Comparison of ENCODE assay signal across 12 mouse cellular contexts in the genomic region with DNA sequence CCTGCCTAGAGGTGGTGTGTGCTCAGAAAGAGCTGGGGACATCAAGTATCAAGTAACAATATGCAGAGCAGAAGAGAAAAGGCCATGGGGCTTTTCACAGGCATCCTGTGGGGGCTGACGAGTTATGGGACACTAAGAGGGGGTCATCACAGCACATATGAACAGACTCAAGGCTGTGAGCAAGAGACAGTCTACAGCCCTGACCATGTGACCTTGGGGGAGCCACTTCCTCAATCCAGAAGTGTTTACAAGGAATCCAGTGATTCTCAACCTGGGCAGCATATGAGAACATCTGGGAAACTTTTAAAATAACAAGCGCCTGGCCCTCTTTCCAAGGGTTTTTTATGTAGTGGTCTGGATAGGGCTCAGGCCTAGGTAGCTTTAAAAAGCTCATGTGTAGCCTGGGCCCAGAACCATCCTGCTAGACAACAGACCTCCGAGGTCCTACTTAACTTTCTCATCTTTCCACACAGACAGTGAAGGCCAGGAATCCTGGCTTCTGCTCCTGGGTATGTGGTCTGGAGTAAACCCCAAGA.
DNase-seq lines count a peak whose midpoint lies in the region; ATAC-seq and TF ChIP-seq lines count a peak whose summit lies in the region.
"Had no signal": no experiment of that assay in that cellular context is flagged by ENCODE, and none has a peak within 500 bp of the region (broad histone marks: within the 10 kb centered on the region; RNA-seq: fewer than 3 reads in every experiment).

No protein-coding gene starts in this region.

- peaks cover 41% of the 10 kb centered on the region for H3K4me1 ChIP-seq in neural tube, embryonic 11.5 days (ENCODE audit: control insufficient read depth, insufficient read depth, low read length)
- H3K4me1 ChIP-seq in midbrain, embryonic 12.5 days, result peaks cover 60% of the 10 kb centered on the region
- H3K4me1 ChIP-seq: liver, embryonic 15.5 days had no signal

- H3K27ac ChIP-seq in gastrocnemius, adult 2 months, result peak overlapping the region; percentile 62
- H3K27ac ChIP-seq in neural tube, embryonic 11.5 days (ENCODE audit: low read depth, low read length), result peak overlapping the region; percentile 65; the same call in 1 of the 2 replicates
- peak overlapping the region; percentile 71 for H3K27ac ChIP-seq in midbrain, embryonic 12.5 days (replicated peaks)
- H3K27ac ChIP-seq: liver, embryonic 15.5 days had no signal

- no peaks in the 10 kb centered on the region for H3K9me3 ChIP-seq in neural tube, embryonic 11.5 days (ENCODE audit: control insufficient read depth, low read length)
- H3K9me3 ChIP-seq in midbrain, embryonic 12.5 days, result no peaks in the 10 kb centered on the region
- H3K9me3 ChIP-seq: liver, embryonic 15.5 days had no signal

- no peak for ATAC-seq in neural tube, embryonic 11.5 days (ENCODE audit: insufficient read depth, low FRiP score, low TSS enrichment)
- ATAC-seq in midbrain, embryonic 12.5 days (ENCODE audit: low FRiP score, low read depth), result no peak
- no peak for ATAC-seq in megakaryocyte, adult 5-6 weeks (ENCODE audit: poor library complexity, severe bottlenecking)

- no peak overlapping the region for H3K4me2 ChIP-seq in neural tube, embryonic 11.5 days (ENCODE audit: low read depth)
- no peak overlapping the region for H3K4me2 ChIP-seq in midbrain, embryonic 12.5 days (replicated peaks)
- H3K4me2 ChIP-seq: liver, embryonic 15.5 days had no signal

- TF ChIP-seq CTCF in gastrocnemius, adult 2 months (IDR thresholded peaks at IDR 0.05), result no peak

- H3K4me3 ChIP-seq in gastrocnemius, adult 2 months, result no peak overlapping the region
- H3K4me3 ChIP-seq in neural tube, embryonic 11.5 days (ENCODE audit: low read depth, low read length), result no peak overlapping the region
- no peak overlapping the region for H3K4me3 ChIP-seq in midbrain, embryonic 12.5 days
- H3K4me3 ChIP-seq: liver, embryonic 15.5 days had no signal

- H3K27me3 ChIP-seq in neural tube, embryonic 11.5 days (ENCODE audit: control insufficient read depth, insufficient read depth, low read length), result no peaks in the 10 kb centered on the region
- no peaks in the 10 kb centered on the region for H3K27me3 ChIP-seq in midbrain, embryonic 12.5 days
- H3K27me3 ChIP-seq: liver, embryonic 15.5 days had no signal

- H3K9ac ChIP-seq in neural tube, embryonic 11.5 days (ENCODE audit: low read length), result no peak overlapping the region; the same call in 1 of the 2 replicates
- H3K9ac ChIP-seq in midbrain, embryonic 12.5 days (replicated peaks), result no peak overlapping the region
- H3K9ac ChIP-seq: liver, embryonic 15.5 days had no signal

- no peaks in the 10 kb centered on the region for H3K36me3 ChIP-seq in neural tube, embryonic 11.5 days (ENCODE audit: control insufficient read depth, insufficient read depth, low read length)
- no peaks in the 10 kb centered on the region for H3K36me3 ChIP-seq in midbrain, embryonic 12.5 days
- H3K36me3 ChIP-seq: liver, embryonic 15.5 days had no signal

- no peak for DNase-seq in gastrocnemius, adult 2 months
- DNase-seq in gastrocnemius, postnatal 25 days, result no peak
- no peak for DNase-seq in neural tube, embryonic 11.5 days (ENCODE audit: low spot score)
- no peak for DNase-seq in neural tube, embryonic 10.5 days (ENCODE audit: extremely low spot score, low spot score)
- no peak for DNase-seq in urinary bladder, postnatal 14 days (ENCODE audit: low spot score)
- DNase-seq in lung, postnatal 10 days, result no peak
- DNase-seq: adrenal gland, postnatal 14 days; cerebellum, adult 9-11 months; spleen, adult 18-20 months had no signal

- 53% methylated on average over 3 of the region's 3 CpGs for WGBS in neural tube, embryonic 11.5 days
- WGBS in midbrain, embryonic 12.5 days, result 75% methylated on average over 3 of the region's 3 CpGs

- intact Hi-C loops in gastrocnemius, adult 2 months (cut with DNase I), result loop anchor here (5.0 kb wide), 1 partner anchor 58 kb away; no protein-coding TSS in a partner anchor
